ENCODE assay signal across 18 mouse cellular contexts in the genomic region with DNA sequence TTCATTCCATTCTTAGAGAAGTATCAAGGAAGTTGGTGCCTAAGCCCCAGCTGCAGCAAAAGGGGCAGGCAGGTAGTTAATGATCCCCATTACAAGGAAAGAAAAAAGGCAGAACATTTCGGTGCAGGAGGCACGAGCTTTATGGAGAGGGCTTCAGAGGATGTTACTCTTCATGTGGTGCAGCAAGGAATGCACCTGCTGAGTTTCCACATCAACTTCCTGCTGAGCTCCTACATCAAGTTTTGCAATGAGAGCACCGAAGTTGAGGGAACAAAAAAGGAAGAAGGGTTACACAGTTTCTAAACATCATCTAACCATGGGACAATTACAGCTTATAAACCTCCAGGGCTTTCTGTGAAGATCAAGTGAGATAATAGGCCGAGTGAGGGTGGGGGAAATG.
"Had no signal": no experiment of that assay in that cellular context is flagged by ENCODE, and none has a peak within 500 bp of the region (broad histone marks: within the 10 kb centered on the region; RNA-seq: fewer than 3 reads in every experiment).

No protein-coding gene starts in this region.

- H3K4me1 ChIP-seq: liver, embryonic 15.5 days; lung, embryonic 15.5 days; megakaryocyte, embryonic 14.5 days; midbrain, embryonic 13.5 days; midbrain, embryonic 15.5 days; neural tube, embryonic 12.5 days had no signal

- H3K4me2 ChIP-seq: liver, embryonic 15.5 days; lung, embryonic 15.5 days; midbrain, embryonic 11.5 days; midbrain, embryonic 13.5 days; midbrain, embryonic 15.5 days; neural tube, embryonic 12.5 days had no signal

- ATAC-seq: liver, postnatal 0 days; lung, postnatal 0 days; midbrain, embryonic 13.5 days; midbrain, embryonic 15.5 days had no signal

- H3K9me3 ChIP-seq: liver, embryonic 15.5 days; lung, embryonic 15.5 days; megakaryocyte, embryonic 14.5 days; midbrain, embryonic 15.5 days had no signal

- H3K27me3 ChIP-seq: liver, embryonic 15.5 days; lung, embryonic 15.5 days; megakaryocyte, embryonic 14.5 days; midbrain, embryonic 13.5 days; midbrain, embryonic 15.5 days; neural tube, embryonic 12.5 days had no signal

- DNase-seq: liver, postnatal 0 days; lung, adult 2 months; lung, postnatal 14 days; lung, postnatal 36 days; right cerebral cortex, postnatal 25 days; right cerebral cortex, postnatal 4 days; spleen, adult 18-20 months; thymus, adult 18-20 months; thymus, postnatal 36 days had no signal

- H3K27ac ChIP-seq: liver, embryonic 15.5 days; lung, embryonic 15.5 days; macrophage; midbrain, embryonic 13.5 days; midbrain, embryonic 15.5 days; neural tube, embryonic 12.5 days had no signal

- H3K9ac ChIP-seq: liver, embryonic 15.5 days; liver, postnatal 0 days; lung, embryonic 15.5 days; midbrain, embryonic 13.5 days; midbrain, embryonic 15.5 days; neural tube, embryonic 12.5 days had no signal

- H3K4me3 ChIP-seq: liver, embryonic 15.5 days; lung, embryonic 15.5 days; megakaryocyte, embryonic 14.5 days; midbrain, embryonic 13.5 days; midbrain, embryonic 15.5 days; neural tube, embryonic 12.5 days had no signal

- H3K36me3 ChIP-seq: liver, embryonic 15.5 days; lung, embryonic 15.5 days; midbrain, embryonic 13.5 days; midbrain, embryonic 15.5 days; neural tube, embryonic 12.5 days had no signal
